Comparison of ENCODE assay signal across 8 mouse cellular contexts in the genomic region with DNA sequence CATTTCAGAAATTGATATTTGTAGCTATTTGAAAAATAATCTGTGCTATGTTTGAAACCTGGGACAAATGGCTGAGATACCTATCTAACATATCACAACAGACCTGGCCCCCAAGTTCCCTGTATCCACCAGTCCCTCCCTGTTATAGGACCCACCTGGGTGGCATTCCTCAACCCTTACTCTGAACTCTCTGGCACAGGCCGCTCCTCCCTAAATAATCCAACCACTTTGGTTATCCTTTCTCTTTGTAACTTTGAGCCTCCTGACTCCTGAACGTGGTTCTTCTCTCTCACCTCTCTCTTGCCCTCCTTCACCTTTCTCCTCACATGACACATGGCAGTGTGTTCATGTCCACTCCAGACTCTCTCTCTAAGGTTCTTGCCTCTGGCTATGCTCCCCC. TPM values are rescaled to one million over a fixed set of nuclear protein-coding genes. Genes with fewer than 3 reads are reported as not detected.
A peak's percentile ranks its signal among the peaks of the same experiment; 100 is the strongest.
DNase-seq lines count a peak whose midpoint lies in the region; ATAC-seq and TF ChIP-seq lines count a peak whose summit lies in the region.
"Not testable (repeated sequence)": the region's sequence is repeated elsewhere in the genome, so short reads cannot be mapped to it uniquely, and the experiment has no call there.

No protein-coding gene starts in this region.

- H3K4me3 ChIP-seq in hindbrain, embryonic 12.5 days; liver, embryonic 16.5 days (ENCODE audit: low read depth, low read length); neural tube, embryonic 13.5 days; thymus, adult 2 months (ENCODE audit: control insufficient read depth, insufficient read depth, low read length): not testable (repeated sequence)

- H3K9ac ChIP-seq in hindbrain, embryonic 12.5 days; liver, embryonic 16.5 days (ENCODE audit: low read depth, low read length); neural tube, embryonic 13.5 days: not testable (repeated sequence)

- not testable (repeated sequence) for H3K27ac ChIP-seq in hindbrain, embryonic 12.5 days; liver, embryonic 16.5 days (ENCODE audit: low read length); neural tube, embryonic 13.5 days (replicated peaks); thymus, adult 2 months (ENCODE audit: control insufficient read depth, insufficient read depth, low read length)

- 77% methylated on average over 2 of the region's 2 CpGs for WGBS in hindbrain, embryonic 12.5 days
- 57% methylated on average over 2 of the region's 2 CpGs for WGBS in liver, embryonic 16.5 days (ENCODE audit: insufficient replicate concordance)
- 73% methylated on average over 2 of the region's 2 CpGs for WGBS in neural tube, embryonic 13.5 days
- 86% methylated on average over 2 of the region's 2 CpGs for WGBS in thymus, adult 2 months

- peak; percentile 23 to 34 for DNase-seq in adrenal gland, adult (ENCODE audit: inconsistent age in 2 of 2, low spot score in 1 of 2)
- DNase-seq in embryo, embryonic 9.5 days (ENCODE audit: extremely low spot score), result peak; percentile 10
- peak; percentile 94 for DNase-seq in heart, adult 11 months
- DNase-seq in kidney, postnatal 10 days, result peak; percentile 5
- peak; percentile 1 for DNase-seq in thymus, adult 2 months

- peak; percentile 30; the same call in 1 of the 2 replicates for ATAC-seq in hindbrain, embryonic 12.5 days (ENCODE audit: low FRiP score)
- ATAC-seq in liver, embryonic 16.5 days (ENCODE audit: low read depth), result 0 out of 2 replicates have a peak, but pooled peaks have one; percentile 16
- ATAC-seq in neural tube, embryonic 13.5 days (ENCODE audit: low read depth), result peak; percentile 45; the same call in 1 of the 2 replicates

- TF ChIP-seq POLR2A in thymus, adult 2 months (IDR thresholded peaks at IDR 0.05; ENCODE audit: control insufficient read depth, extremely low read depth, insufficient read depth, low read length, poor library complexity), result not testable (repeated sequence)

- H3K36me3 ChIP-seq in hindbrain, embryonic 12.5 days; thymus, adult 2 months (ENCODE audit: control insufficient read depth, insufficient read depth, low read length): not testable (repeated sequence)
- H3K36me3 ChIP-seq in liver, embryonic 16.5 days (ENCODE audit: control insufficient read depth, insufficient read depth), result peaks cover 11% of the 10 kb centered on the region; the same call in 1 of the 2 replicates
- peaks cover 28% of the 10 kb centered on the region for H3K36me3 ChIP-seq in neural tube, embryonic 13.5 days

- not testable (repeated sequence) for H3K4me2 ChIP-seq in hindbrain, embryonic 12.5 days (replicated peaks); liver, embryonic 16.5 days (ENCODE audit: low read depth, low read length); neural tube, embryonic 13.5 days

- H3K4me1 ChIP-seq in hindbrain, embryonic 12.5 days; liver, embryonic 16.5 days (ENCODE audit: control insufficient read depth, low read depth, low read length); neural tube, embryonic 13.5 days (replicated peaks); thymus, adult 2 months (replicated peaks; ENCODE audit: control insufficient read depth, insufficient read depth, low read length): not testable (repeated sequence)

- TF ChIP-seq CTCF in thymus, adult 2 months (IDR thresholded peaks at IDR 0.05; ENCODE audit: borderline replicate concordance, control insufficient read depth, extremely low read depth, insufficient read depth, low read length, poor library complexity), result not testable (repeated sequence)

- H3K27me3 ChIP-seq in hindbrain, embryonic 12.5 days; liver, embryonic 16.5 days (ENCODE audit: control insufficient read depth, insufficient read depth, low read depth, low read length); neural tube, embryonic 13.5 days; thymus, adult 2 months (ENCODE audit: control insufficient read depth, insufficient read depth, low read length): not testable (repeated sequence)

- peaks cover 26% of the 10 kb centered on the region; the same call in 1 of the 2 replicates for H3K9me3 ChIP-seq in hindbrain, embryonic 12.5 days (replicated peaks)
- not testable (repeated sequence) for H3K9me3 ChIP-seq in liver, embryonic 16.5 days (replicated peaks; ENCODE audit: control insufficient read depth, low read length)
- H3K9me3 ChIP-seq in neural tube, embryonic 13.5 days, result peaks cover 42% of the 10 kb centered on the region

RNA-seq across cellular contexts. Expression of gene Gm21887, which starts 37.3 kb away (rescaled TPM):
- polyA plus RNA-seq in hindbrain, embryonic 12.5 days (2016; fragmentation: Nextera tagmentation; extraction: Ambion mirVana), result 169 and 249 TPM in 2 replicates
- 58.5 and 73.3 TPM in 2 replicates for polyA plus RNA-seq in liver, embryonic 16.5 days (2015; fragmentation: Nextera tagmentation; extraction: Ambion mirVana)
- polyA plus RNA-seq in neural tube, embryonic 13.5 days (2015; fragmentation: Nextera tagmentation; extraction: Ambion mirVana), result 139 and 172 TPM in 2 replicates
- polyA plus RNA-seq in thymus, adult 2 months (2012; rRNA removed), result 1,607 and 1,995 TPM in 2 replicates

Comparison
In these comparisons a context has a peak if more than half of its experiments do, and no peak if none do; other contexts are left out.
1. DNase-seq: peak in every context shown above with its lines; median percentile 94 in heart, adult 11 months; 28 in adrenal gland, adult; 10 in embryo, embryonic 9.5 days; 5 in kidney, postnatal 10 days; 1 in thymus, adult 2 months.